Mouse (Mus musculus): ENCODE data around the gene Naaladl1.

The Naaladl1 gene

DNA sequence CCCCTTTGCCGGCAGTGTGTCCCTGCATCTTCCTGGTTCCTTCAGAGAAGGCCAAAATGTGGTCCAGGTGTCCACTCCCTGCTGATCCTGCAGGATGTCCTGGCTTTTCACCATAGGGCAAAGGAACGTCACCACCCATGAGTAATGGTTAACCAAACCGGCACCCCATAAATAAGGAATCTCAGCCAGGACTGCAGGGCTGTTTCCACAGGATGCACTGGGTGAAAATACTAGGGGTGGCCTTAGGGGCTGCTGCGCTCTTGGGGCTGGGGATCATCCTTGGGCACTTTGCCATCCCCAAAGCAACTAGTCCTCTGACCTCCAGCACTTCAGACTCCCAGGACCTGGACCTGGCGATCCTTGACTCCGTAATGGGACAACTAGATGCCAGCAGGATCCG, at the start of gene Naaladl1:
TSS of gene Naaladl1 (plus strand) at position 197 of the 400 bp plus-strand sequence.
- no peak for DNase-seq (ENCODE audit: low spot score)

DNA sequence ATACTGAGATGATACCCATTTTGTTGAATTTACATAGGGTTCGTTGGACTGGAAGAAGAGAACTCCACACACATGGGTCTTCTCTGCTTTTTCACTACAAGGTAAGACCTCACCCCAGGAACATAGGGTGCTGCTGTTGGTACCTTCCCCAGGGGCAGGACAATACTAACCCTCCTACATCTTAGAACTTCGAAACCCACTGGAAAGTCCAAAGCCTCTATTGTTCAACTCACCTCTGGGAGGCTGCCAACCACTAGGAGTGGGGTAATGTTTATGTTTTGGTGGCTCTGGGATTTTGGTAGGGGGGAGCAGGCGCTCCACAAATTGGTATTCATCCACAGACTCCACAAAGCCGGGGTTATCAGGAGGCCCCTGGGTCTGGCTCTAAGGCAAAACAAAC, 48.9 kb upstream of the Naaladl1 start:
- no peak for DNase-seq (ENCODE audit: low spot score)

DNA sequence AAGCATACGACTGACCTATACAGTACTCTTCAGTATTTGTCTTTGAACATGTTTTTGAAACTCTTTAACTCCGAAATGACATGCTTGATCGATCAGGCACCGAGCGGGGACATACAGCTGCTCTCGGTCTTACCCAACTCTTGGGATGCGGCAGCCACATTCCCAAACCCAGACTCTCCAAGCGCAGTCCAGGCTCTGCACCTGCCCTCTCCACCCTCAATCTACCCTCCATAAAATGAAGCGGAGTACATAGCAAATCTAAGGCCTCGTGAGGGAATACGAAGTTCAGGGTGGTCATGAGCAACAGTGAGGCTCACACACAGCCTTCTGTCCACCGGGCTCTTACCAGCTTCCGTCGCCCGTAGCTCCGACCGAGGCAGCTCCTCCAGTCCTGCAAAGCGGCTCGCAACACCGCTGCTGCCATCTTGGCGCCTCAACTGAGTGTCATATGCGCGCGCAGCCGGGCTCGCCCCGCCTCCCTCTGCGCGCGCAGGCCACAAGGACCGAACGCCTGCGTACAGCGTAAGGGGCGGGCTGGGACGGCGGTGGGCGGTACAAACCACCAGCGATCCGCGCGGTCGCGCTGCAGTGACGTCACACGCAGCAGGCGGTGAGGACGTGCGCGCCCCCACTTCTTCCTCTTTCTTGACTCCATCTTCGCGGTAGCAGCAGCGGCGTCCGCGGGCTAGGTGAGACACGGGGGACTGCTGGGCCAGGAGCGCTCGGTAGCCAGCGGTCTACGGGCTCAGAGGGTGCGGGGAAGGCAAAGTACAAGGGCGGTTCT, 48.1 kb upstream of the Naaladl1 start, which contains the start of the genes Mrpl49 and Fau:
TSS of gene Mrpl49 (minus strand) at position 473 of the 784 bp plus-strand sequence.
TSS of gene Fau (plus strand) at position 532 of the 784 bp plus-strand sequence.
- peak; percentile 97 for DNase-seq (ENCODE audit: low spot score)

DNA sequence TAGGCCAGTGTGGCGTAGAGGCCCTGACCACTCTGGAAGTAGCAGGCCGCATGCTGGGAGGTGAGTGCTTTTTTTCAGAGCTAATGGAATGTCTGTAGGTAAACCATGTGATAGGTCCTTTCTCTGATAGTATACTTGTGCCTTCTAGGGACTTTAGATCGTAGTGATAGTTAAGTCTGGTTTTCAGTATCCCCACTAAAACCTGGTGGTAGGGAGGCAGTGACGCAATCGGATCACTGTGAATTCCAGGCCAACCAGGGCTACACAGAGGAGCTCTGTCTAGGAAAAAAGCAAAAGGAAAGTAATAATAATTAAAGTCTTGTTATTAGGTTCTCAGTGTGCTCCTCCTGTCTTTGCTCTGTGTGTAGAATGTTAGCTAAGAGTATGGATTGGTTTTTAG, 47.1 kb upstream of the Naaladl1 start:
- DNase-seq (ENCODE audit: low spot score): no peak

DNA sequence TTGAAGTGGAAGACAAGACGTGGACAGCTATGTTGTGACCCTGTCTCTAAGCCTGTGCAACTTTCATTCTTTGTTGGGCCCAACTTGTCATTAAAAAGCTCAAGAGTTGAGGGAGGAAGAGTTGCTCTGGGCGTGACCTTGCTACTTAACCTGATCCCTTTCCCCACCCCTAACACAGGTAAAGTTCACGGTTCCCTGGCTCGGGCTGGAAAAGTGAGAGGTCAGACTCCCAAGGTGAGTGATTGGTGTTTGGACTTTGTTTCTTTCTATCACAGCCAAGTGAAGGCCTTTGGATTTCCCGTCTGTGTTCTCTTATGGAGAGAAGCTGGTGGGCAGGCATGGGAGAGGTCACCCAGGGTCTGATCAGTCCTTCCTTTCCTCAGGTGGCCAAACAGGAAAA, 46.6 kb upstream of the Naaladl1 start:
- DNase-seq (ENCODE audit: low spot score): no peak

DNA sequence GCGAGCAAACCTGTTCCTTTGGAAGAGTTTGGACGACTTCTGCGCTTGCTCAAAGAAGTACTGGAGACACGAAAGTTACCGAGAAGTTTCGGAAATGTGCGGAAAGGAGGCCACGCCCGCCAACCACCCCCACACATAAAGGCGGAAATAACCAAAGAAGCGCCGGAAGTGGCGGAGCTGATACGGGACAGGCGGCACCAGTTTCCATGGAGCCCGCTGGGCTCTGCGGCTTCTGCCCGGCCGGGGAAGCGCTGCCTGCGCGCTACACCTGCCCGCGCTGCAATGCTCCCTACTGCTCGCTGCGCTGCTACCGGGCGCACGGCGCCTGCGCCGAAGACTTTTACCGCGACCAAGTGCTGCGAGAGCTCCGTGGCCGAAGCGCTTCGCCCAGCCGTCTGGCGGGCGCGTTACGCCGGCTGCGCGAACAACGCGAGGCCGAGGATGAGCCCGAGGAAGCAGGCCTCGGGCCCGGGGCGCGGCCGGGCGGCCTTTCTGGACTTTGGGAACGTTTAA, 44.5 kb upstream of the Naaladl1 start, which contains the start of gene Znhit2:
TSS of gene Znhit2 (plus strand) at position 172 of the 513 bp plus-strand sequence.
- peak; percentile 85 for DNase-seq (ENCODE audit: low spot score)

DNA sequence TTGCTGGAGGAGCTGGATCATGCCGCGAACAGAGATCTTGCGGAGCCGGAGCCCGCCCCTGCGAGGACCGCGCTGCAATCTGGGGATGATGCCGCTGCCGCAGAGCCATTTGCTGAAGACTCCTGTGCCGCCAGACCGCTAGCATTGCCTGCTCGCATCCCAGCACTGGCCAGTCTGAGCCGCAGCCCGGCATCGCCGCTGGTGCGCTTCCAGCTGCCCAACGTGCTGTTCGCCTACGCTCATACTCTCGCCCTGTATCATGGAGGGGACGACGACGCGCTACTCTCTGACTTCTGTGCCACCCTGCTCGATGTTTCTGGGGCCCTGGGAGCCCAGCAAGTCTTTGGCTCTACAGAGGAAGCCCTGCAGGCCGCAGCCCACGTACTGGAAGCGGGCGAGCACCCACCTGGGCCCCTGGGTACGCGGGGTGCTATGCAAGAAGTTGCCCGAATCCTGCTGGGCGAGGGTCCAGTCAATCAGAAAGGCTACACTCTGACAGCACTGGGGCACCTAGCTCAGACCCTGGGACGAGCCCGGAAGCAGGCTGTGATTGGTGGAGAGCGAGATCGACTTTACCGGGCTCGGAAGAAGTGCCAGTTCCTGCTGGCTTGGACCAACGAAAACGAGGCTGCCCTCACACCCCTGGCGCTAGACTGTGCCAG, 43.8 kb upstream of the Naaladl1 start:
- DNase-seq (ENCODE audit: low spot score): no peak

DNA sequence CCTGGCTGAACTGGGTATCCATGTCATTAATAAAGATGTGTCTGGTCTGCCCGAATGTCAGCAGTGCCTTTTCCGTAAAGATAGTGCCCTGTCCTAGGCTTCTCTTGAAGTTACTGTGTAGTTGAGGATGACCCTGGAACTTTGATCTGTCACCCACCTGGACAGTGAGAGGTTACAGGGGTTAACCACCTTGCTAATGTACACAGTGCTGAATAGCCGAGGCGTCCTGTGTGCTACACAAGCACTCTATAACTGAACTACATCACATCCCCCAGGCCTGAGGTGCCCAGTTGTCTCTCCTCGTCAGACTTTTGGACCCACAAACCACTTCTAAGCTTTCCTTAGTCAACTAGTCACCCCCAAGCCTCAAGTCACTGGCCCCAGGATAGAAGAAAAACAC, 43.2 kb upstream of the Naaladl1 start:
- no peak for DNase-seq (ENCODE audit: low spot score)

DNA sequence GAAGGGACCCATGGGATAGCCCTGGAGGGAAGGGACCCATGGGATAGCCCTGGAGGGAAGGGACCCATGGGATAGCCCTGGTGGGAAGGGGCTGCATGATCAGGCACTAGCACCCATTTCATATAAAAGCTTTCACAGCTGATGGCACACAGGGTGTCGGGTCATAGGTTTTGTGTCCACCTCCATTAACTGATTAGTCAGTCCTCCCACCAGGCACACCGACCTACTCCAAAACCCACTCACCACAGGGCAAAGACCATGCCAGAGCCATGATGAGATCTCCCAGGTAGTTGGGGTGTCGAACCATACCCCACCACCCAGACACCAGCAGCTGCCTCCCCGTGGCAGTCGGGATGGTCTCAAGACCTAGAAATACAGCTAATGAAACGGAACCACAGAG, 42.5 kb upstream of the Naaladl1 start:
- DNase-seq (ENCODE audit: low spot score): no peak

DNA sequence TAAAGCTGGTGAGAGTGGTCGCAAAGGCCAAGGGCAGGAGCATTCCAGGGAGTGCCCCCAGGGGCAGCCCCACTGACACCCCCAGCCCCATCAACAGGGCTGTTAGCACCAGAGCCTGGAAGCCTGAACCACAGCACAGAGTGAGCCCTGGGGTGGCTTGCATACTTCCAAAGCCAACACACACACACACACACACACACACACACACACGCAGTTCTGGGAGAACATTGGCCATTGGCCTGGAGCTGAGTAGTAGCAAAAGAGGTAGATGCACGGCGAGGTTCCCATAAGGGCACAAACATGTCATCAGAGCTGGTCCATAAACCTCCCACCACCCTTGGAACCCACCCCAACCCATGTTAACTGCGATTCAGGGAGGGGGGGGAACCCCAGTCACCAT, 39.0 kb upstream of the Naaladl1 start:
- DNase-seq (ENCODE audit: low spot score): no peak

DNA sequence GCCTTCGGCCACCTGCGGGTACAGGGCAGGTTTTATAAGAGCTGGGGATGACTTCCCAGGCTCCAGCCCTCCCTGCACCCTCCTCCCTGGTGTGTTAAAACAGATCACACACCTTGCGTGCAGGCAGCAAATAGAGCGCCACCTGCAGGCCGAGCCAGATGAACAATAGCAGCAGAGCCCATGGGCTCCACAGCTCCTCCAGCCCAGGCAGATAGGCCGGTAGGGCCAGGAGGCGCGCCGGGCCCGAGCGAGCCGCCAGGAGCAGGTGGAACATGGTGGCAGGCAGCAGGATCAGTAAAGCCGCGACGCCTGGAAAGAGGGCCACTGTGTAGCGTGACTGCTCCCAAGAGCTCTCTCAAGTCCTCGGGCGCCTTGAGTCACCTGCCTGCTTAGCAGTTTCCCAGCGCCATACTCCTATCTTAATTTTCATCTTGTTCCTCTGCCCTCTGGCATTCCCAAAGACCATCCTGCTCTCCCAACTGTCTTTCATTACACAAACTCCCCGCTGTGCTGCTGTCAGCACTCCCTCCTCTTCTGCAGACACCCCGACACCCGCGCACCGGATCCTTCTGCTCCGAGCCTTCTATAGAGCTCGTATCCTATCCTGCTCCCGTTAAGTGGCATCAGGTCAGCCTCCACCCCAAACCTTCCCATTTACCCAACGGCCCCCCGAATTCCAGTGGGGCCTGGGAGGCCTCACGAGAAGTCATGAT, 38.4 kb upstream of the Naaladl1 start:
- DNase-seq (ENCODE audit: low spot score): peak; percentile 65

DNA sequence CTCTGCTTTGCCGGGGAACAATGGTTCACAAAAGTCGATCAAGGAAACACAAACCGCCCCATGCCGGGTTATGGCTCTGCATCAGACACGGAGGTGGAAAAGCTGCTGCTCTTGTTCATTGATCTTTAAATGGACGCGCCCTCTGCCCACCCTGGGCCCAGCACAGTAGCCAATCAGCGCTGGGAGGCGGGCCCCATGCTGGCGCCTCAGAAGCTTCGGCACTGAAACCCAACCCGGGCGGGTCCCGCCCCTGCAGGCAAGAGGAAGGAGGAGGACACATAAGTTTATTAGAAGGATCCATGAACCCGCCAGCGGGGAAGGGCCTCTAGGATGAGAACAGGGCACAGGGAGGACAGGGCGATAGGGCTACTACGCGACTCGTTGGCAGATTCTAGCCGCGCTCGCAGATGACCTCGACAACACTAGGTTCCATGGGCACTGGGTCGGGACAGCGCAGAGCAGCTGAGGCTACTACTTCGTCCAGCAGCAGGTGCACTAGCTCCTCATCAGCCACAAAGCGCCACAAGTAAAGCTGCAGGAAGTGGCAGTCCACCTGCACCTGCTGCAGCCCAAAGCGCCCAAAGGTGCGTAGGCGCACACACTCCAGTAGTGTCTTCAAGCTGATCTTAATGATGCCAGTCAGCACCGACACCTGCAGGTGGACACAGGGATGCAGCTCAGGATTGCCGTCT, 37.7 kb upstream of the Naaladl1 start, which contains the start of gene Tm7sf2:
TSS of gene Tm7sf2 (minus strand) at position 650 of the 692 bp plus-strand sequence.
- peak; percentile 76 for DNase-seq (ENCODE audit: low spot score)

DNA sequence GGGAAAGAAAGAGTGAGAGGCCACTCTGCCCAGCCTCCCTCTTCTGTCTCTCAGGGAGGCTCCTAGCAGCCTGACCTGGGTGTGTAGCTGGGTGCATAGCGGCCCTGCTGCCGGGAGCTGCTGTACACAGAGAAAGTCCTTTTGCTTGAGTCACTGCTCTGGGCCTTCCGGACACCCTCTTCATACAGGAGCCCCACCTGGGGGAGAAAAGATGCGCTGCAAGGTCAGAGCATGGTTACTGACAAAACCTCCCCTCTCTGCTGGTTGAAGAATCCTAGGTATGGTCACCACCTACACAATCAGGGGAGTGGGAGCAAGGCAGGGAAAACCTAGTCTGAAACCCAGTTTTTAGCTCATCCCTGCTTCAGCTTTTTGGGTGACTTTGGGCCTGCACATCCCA, 36.6 kb upstream of the Naaladl1 start:
- DNase-seq (ENCODE audit: low spot score): no peak

DNA sequence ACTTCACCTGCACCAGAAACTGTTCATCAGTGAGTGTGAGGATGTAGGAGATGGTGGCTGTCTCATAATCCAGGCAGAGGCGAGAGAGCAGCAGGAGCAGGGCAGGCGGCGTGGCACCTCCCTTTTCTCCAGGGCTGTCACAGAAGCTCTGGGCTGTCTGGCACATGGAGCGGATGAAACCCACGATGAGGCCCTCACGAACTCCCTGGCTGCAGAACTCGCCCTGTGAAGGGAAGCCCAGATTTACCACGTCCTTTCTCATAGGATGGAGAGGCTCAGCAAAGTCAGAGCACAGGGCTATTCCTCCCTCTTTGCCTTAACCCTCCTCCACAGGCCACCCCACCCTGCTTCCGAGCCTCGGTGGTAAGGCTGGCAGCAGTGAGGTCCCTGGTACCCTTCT, 35.7 kb upstream of the Naaladl1 start:
- no peak for DNase-seq (ENCODE audit: low spot score)

DNA sequence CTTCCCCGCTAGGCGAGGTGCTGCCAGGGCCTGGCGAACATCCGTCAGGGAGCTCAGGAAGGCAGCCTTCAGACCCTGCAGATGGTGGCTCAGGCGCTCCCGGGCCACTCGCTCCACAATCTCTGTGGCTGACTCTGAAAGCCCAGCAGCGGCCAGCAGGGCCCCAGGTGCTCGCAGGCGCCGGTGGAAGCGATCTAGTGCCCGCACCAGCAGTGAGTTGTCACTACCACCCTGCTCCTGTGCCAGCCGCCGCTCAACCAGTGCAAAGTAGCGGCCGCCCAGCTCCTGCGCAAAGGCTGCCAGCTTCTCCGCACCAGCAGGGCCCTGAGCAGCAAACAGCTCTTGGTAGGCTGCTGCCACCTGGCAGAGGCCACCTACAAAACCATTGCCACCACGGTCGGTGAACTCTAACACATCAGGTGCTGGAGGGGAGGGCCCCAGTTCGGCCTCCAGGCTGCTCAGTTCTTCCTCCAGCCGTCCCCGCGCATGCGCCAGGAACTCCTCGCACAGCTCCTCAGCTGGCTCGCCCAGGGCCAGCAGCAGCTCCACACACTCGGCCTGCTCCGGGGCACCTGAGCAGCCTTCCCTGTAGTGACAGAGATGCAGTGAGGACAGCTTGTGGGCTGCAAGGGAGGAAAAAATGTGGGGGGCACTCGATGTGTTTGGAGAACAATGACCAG, 34.9 kb upstream of the Naaladl1 start:
- DNase-seq (ENCODE audit: low spot score): no peak

DNA sequence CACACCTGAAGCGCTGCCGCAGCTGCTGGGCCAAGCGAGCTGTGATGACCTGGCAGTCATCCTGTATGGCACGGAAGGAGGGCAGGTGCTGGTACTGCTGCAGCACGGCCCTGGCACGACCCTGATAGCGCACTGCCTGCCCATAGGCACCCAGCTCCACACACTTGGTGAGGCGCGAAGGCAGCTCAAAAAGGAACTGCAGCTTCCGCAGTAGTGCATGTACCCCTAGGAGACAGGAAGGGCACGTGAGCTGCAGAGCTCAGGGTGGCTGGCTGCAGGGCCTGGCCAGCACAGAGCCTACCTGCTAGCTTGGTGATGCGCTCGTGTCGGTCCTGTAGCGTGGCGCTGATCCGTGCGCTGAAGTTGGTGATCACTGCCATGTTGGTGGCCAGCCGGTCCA, 34.3 kb upstream of the Naaladl1 start:
- DNase-seq (ENCODE audit: low spot score): no peak

DNA sequence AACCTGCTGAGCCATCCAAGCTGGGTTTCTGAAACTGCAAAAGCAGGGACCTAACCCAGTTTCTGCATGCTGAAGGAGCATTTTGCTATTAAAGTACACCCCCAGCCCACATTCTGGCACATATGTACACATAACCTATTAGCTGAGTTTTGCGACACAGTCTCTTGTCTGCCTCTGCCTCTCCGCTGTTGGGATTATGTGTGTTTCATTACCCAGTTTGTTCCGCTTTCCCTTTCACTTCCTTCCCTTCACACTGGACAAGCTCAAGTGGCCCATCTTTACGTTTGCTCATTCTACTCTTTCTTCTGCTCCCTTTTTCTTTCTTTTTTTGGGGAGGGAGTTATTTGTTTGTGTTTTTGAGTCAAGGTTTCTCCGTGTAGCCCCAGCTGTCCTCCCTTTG, 31.7 kb upstream of the Naaladl1 start:
- no peak for DNase-seq (ENCODE audit: low spot score)

DNA sequence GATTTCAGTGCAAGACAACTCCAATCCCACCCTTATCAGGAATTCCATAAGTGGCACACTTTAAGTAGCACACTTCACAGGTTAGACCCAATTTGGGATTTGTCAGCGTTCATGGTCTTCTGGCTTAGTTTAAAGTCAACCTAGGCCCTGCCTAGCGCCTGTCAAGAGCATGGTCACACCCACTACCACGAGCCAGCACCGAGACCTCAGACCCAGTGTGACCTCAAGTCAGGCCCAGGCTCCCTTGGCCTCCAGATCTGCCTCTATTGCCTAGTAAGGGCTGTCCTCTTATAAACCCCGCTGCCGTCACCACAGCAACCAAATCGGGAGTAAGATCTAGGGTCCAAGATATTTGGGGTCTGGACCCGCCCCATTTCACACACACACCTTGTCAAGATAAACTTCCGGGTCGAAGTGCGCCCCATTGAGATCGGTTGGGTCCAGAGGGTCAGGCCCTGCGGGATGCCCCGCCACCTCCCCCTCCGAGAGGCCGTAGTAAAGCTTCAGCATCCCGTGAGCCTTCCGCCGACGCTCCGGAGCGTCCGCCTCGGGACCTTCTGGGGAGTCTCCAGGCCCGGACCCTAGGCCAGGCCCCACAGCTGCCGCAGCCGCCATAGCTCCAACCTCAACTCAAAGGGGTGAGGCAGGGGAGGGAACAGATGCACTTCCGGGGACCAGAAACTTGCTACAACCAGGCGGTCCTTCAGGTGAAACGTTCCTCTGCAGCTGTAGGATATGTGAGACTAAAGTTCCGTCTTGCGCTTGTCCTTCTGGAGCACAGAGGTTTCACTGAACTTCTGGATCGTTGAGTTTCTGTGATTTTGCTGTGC, 28.8 kb upstream of the Naaladl1 start, which contains the start of gene Vps51:
TSS of gene Vps51 (minus strand) at position 668 of the 830 bp plus-strand sequence.
- DNase-seq (ENCODE audit: low spot score): peak; percentile 80

DNA sequence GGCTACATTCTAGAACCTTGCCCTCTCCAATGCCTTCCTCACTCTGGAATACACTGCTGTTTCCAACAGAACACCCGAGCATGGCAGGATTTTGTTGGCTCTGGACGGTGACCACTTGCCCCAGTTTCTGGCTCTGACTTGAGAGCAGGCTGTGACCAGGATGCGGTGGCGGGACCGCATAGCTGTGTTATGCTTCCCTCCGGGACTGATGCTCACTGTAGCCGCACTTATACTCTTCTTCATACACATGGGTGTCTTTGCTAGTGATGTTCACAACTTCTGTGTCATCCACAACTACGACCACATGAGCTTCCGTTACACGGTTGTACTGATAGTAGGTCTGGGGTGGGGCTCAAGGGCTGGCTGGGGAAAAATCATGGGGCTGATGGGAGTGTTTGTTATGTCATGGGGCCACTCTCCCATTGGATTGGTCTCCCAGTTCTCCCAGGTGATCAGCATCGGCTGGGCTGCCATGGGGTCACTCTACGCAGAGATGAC, 25.6 kb upstream of the Naaladl1 start, which contains the start of gene Tmem262:
TSS of gene Tmem262 (plus strand) at position 51 of the 498 bp plus-strand sequence.
- no peak for DNase-seq (ENCODE audit: low spot score)

DNA sequence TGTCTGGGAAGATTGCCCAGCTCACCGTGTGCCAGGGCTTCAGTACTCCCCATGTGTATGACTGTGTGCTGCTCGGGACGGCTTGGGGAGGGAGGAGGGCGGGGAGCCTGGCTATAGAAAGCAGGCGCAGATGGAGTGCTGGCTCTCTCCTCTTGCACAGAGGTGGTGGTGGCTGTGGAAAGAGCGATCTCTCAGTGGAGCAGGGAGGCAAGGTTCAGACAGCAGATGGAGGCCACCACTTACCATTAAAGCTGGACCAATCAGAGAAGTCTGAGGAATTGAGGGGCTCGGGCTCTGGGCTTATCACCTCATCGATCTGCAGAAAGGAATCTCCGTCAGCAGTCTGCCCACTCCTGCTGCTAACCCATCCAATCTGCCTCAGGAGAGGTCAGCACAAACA, 23.4 kb upstream of the Naaladl1 start, which contains the start of gene Gm28374:
TSS of gene Gm28374 (minus strand) at position 101 of the 400 bp plus-strand sequence.
- no peak for DNase-seq (ENCODE audit: low spot score)

Data from ovary, postnatal 14 days (tissue).